Mouse (Mus musculus): Measurements from ENCODE around the gene Grk6. TPM values are rescaled to one million over a fixed set of nuclear protein-coding genes. Genes with fewer than 3 reads are reported as not detected.

The Grk6 gene
- polyA plus RNA-seq, 1 experiment, result 228 TPM

DNA sequence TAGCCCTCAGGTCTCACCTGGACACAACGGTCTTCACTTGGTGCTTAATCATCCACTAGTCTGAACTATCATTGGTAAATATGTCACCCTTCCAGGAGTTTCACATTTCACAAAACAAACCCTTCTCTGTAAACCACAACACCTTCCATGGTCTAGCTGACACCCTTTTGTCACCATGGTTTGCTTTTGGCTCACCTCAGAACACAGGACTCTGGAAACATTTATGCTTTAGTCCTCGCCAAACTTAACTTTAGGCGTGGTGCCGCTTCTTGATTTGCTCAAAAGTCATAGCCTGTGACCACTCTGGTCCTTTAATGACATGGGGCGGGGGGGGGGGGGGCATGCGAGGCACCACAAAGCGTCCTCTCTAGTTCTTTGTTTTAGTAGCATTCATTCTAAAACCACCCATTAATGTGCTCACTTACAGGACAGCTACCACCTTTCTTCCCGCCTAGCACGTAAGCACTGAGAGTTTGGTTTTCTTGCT lies 1.0 kb upstream of the Grk6 start:
- 13% methylated on average over 9 of the region's 9 CpGs for WGBS
- H3K27ac ChIP-seq (ENCODE audit: control insufficient read depth, insufficient read depth, low read length), result peak overlapping the region; percentile 95
- H3K27me3 ChIP-seq (ENCODE audit: control insufficient read depth, insufficient read depth, low read length), result no peaks in the 10 kb centered on the region
- no peak for DNase-seq
- peaks cover 37% of the 10 kb centered on the region for H3K4me1 ChIP-seq (replicated peaks; ENCODE audit: control insufficient read depth, insufficient read depth, low read length)
- H3K36me3 ChIP-seq (ENCODE audit: control insufficient read depth, insufficient read depth, low read length), result no peaks in the 10 kb centered on the region
- TF ChIP-seq CTCF (IDR thresholded peaks at IDR 0.05; ENCODE audit: borderline replicate concordance, control insufficient read depth, extremely low read depth, insufficient read depth, low read length, poor library complexity) (no peak), POLR2A (IDR thresholded peaks at IDR 0.05; ENCODE audit: control insufficient read depth, extremely low read depth, insufficient read depth, low read length, poor library complexity) (no peak)
- H3K4me3 ChIP-seq (ENCODE audit: control insufficient read depth, insufficient read depth, low read length), result no peak overlapping the region

DNA sequence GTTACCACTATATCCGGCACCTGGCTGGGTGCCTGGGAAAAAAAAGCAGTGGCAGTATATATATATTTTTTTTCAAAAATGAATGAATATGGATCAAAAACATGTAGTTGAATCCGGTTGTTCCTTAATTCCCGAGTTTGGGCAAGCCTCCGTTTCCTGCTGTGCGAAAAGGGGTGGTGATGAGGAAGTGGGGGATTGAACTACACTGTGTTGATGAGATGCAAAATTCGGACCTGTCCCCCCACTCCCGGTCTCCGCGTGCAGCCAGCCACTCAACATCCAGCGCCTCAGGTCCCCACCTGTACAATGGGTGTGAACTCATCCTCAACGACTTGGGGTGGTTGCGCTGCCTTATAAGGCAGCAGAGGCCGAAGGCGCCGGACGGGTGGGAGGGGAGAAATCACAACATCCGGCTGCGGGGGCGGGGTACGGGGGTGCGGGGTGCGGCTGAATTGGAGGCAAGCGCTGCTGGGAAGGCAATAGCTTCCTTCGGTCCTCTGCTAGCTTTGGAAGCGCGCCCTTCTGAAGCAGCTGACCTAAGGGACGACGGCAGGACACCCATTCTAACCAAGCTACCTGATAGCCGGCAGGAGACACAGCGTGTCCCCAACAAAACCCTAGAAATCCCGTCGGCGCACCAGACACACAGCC lies 461 bp upstream of the Grk6 start:
- Histone ChIP-seq H3K36me3 (ENCODE audit: control insufficient read depth, insufficient read depth, low read length) (no peaks in the 10 kb centered on the region), H3K4me3 (ENCODE audit: control insufficient read depth, insufficient read depth, low read length) (peak overlapping the region; percentile 53), H3K27ac (ENCODE audit: control insufficient read depth, insufficient read depth, low read length) (peak overlapping the region; percentile 95), H3K27me3 (ENCODE audit: control insufficient read depth, insufficient read depth, low read length) (no peaks in the 10 kb centered on the region), H3K4me1 (replicated peaks; ENCODE audit: control insufficient read depth, insufficient read depth, low read length) (peaks cover 43% of the 10 kb centered on the region)
- DNase-seq, result peak; percentile 88
- TF ChIP-seq POLR2A (IDR thresholded peaks at IDR 0.05; ENCODE audit: control insufficient read depth, extremely low read depth, insufficient read depth, low read length, poor library complexity), result no peak
- TF ChIP-seq CTCF (IDR thresholded peaks at IDR 0.05; ENCODE audit: borderline replicate concordance, control insufficient read depth, extremely low read depth, insufficient read depth, low read length, poor library complexity), result no peak
- WGBS, result under 1% methylated on average over 31 of the region's 33 CpGs

DNA sequence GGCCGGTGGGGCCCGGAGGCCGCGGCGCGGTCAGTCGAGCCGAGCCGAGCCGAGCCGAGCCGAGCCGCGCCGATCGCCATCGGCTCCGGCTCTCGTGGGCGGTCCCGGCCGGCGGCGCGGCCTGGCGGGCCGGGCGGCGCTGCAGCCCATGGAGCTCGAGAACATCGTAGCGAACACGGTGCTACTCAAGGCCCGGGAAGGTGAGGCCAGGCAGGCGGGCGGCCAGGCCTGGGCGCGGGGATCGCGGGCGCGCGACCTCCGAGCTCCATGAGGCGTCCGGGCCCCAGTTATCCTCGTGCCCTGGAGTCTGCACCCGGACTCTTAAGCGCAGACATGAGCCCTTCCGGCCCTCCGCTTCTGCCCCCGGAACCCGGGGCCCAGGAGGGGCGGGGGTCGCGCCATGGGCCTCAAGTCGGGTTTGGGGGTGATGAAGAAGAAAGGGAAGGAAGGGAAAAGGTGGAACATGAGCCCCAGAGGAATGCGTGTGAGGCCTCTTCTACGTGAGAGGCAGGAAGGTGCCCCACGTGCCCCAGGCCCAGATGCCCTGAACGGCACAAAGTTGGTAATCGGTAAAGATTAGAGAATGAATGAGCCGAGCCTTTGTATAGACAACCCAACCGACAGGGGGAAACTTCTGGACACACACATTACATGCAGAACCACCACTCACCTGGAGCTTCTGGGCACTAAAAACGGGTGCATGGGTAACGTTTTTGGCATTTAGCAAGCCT lies 654 bp downstream of the Grk6 start:
- 3% methylated on average over 65 of the region's 66 CpGs for WGBS
- Histone ChIP-seq H3K27ac (ENCODE audit: control insufficient read depth, insufficient read depth, low read length) (peak overlapping the region; percentile 52), H3K27me3 (ENCODE audit: control insufficient read depth, insufficient read depth, low read length) (no peaks in the 10 kb centered on the region), H3K36me3 (ENCODE audit: control insufficient read depth, insufficient read depth, low read length) (peaks cover 7% of the 10 kb centered on the region), H3K4me3 (ENCODE audit: control insufficient read depth, insufficient read depth, low read length) (peak overlapping the region; percentile 64), H3K4me1 (replicated peaks; ENCODE audit: control insufficient read depth, insufficient read depth, low read length) (peaks cover 54% of the 10 kb centered on the region)
- no peak for TF ChIP-seq POLR2A (IDR thresholded peaks at IDR 0.05; ENCODE audit: control insufficient read depth, extremely low read depth, insufficient read depth, low read length, poor library complexity)
- TF ChIP-seq CTCF (IDR thresholded peaks at IDR 0.05; ENCODE audit: borderline replicate concordance, control insufficient read depth, extremely low read depth, insufficient read depth, low read length, poor library complexity), result 0 out of 2 replicates have a peak, but pooled peaks have one; percentile 35
- DNase-seq, result peak; percentile 57

DNA sequence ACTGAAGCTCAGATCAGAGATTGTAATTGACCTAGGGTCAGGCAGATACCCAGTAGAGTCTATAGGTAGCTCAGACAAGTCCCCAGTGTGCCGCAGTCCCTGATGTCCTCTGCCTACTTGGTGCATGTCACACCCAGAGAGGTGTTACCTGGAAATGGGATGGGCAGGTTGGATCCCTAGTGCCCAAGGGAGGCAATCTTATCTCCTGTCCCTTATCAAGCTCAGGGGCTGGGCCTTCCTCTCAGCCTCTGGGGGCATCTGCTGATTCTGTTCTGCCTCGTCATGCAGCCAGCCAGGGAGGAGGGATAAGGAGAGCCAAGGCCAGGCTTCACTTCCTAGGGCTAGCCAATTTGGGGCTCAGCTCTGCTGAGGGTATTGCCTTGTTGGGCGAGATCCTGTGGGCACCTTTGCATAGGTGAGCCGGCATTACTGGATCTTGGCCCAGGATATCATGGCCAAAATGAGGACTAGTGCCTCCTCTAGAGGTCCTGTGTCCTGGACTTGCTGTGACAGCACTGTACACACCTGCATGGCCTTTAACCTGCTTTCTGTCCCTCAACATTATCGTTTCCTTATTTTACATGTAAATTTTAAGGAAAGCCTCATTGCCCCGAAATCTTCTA lies 1.7 kb downstream of the Grk6 start:
- Histone ChIP-seq H3K36me3 (ENCODE audit: control insufficient read depth, insufficient read depth, low read length) (peaks cover 17% of the 10 kb centered on the region), H3K27me3 (ENCODE audit: control insufficient read depth, insufficient read depth, low read length) (no peaks in the 10 kb centered on the region), H3K4me1 (replicated peaks; ENCODE audit: control insufficient read depth, insufficient read depth, low read length) (peaks cover 57% of the 10 kb centered on the region), H3K4me3 (ENCODE audit: control insufficient read depth, insufficient read depth, low read length) (peak overlapping the region; percentile 64), H3K27ac (ENCODE audit: control insufficient read depth, insufficient read depth, low read length) (peak overlapping the region; percentile 97)
- DNase-seq, result no peak
- WGBS, result 62% methylated on average over 6 of the region's 6 CpGs
- no peak for TF ChIP-seq POLR2A (IDR thresholded peaks at IDR 0.05; ENCODE audit: control insufficient read depth, extremely low read depth, insufficient read depth, low read length, poor library complexity)
- TF ChIP-seq CTCF (IDR thresholded peaks at IDR 0.05; ENCODE audit: borderline replicate concordance, control insufficient read depth, extremely low read depth, insufficient read depth, low read length, poor library complexity), result no peak

DNA sequence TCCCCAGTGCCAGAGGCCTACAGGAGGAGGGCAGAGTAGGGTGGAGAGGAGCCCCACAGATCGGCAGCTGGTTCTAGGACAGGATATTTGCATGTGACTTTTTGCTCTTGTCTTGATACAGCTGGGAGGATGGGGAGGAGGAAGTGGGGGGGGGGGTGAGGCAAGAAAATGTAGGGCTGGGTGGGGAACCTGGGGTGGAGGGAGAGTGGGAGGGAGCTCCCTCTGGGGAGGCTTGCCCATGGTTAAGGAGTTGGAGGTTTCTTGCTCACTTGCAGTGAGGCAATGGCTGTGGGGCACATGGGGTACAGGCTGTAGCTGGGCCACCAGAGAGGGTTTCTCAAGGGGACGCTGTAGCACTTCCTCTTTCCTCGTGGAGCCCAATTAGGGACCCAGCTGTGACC lies 2.7 kb downstream of the Grk6 start:
- Histone ChIP-seq H3K27me3 (ENCODE audit: control insufficient read depth, insufficient read depth, low read length) (no peaks in the 10 kb centered on the region), H3K36me3 (ENCODE audit: control insufficient read depth, insufficient read depth, low read length) (peaks cover 27% of the 10 kb centered on the region), H3K4me3 (ENCODE audit: control insufficient read depth, insufficient read depth, low read length) (peak overlapping the region; percentile 19), H3K4me1 (replicated peaks; ENCODE audit: control insufficient read depth, insufficient read depth, low read length) (peaks cover 57% of the 10 kb centered on the region), H3K27ac (ENCODE audit: control insufficient read depth, insufficient read depth, low read length) (peak overlapping the region; percentile 97)
- 5% methylated on average over 3 of the region's 3 CpGs for WGBS
- DNase-seq, result peak; percentile 69
- TF ChIP-seq CTCF (IDR thresholded peaks at IDR 0.05; ENCODE audit: borderline replicate concordance, control insufficient read depth, extremely low read depth, insufficient read depth, low read length, poor library complexity), result no peak
- no peak for TF ChIP-seq POLR2A (IDR thresholded peaks at IDR 0.05; ENCODE audit: control insufficient read depth, extremely low read depth, insufficient read depth, low read length, poor library complexity)

DNA sequence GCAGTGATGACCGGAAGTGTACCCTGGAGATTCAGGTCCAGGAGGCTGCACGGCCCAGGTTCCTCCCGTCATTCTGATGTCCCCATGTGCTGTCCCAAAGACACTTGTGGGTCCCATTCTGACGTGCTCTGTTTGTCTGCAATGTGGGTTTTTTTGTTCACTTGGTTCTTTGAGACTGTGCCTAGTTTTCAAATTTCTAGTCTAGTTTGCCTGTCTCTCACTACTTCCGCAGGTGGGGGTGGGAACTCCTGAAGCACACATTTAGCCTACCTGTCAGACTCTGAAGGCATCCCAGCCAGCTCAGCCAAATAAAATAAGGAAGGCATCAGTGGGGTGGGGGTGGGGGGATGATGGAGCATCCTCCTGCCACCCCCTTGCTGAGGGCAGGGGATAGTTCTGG lies 3.3 kb downstream of the Grk6 start:
- peaks cover 55% of the 10 kb centered on the region for H3K4me1 ChIP-seq (replicated peaks; ENCODE audit: control insufficient read depth, insufficient read depth, low read length)
- 0 out of 2 replicates have a peak overlapping the region, but pooled peaks have one; percentile 19 for H3K4me3 ChIP-seq (ENCODE audit: control insufficient read depth, insufficient read depth, low read length)
- no peak for DNase-seq
- no peak for TF ChIP-seq POLR2A (IDR thresholded peaks at IDR 0.05; ENCODE audit: control insufficient read depth, extremely low read depth, insufficient read depth, low read length, poor library complexity)
- no peak for TF ChIP-seq CTCF (IDR thresholded peaks at IDR 0.05; ENCODE audit: borderline replicate concordance, control insufficient read depth, extremely low read depth, insufficient read depth, low read length, poor library complexity)
- H3K27me3 ChIP-seq (ENCODE audit: control insufficient read depth, insufficient read depth, low read length), result no peaks in the 10 kb centered on the region
- peaks cover 33% of the 10 kb centered on the region for H3K36me3 ChIP-seq (ENCODE audit: control insufficient read depth, insufficient read depth, low read length)
- WGBS, result 78% methylated on average over 5 of the region's 5 CpGs
- H3K27ac ChIP-seq (ENCODE audit: control insufficient read depth, insufficient read depth, low read length), result peak overlapping the region; percentile 88
